Mouse (Mus musculus): ENCODE measurements around the gene Sez6l.

Sez6l gene

DNA sequence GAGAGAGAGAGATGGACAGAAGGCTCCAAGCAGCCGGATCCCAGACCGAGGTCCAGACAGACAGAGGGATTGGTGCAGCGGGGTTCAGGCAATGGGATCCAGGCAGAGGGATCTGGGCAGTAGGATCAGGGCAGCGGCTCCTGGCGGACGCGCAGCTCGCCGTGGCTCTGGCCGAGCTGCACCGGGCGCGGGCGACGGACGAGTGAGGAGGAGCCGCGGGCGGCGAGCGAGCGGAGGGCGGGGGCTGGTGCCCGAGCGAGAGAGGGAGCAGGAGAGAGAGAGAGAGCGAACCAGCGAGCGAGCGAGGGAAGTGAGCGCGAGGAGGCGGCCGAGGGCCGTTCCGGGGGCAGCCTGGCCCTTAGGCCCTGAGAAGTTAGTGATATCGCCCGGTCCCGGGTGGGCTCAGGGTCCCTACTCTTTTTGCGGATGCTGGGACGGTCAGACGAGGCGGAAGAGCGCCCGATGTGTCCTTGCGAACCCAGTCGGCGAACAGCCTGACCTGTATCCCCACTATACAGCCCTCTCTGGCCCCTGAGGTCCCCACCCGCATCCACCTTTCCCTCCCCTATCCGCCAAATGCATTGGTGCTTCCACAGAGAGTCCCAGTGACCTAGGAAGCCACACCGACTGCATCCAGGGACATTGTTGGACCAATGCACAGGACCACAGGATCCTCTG is at the start of gene Sez6l:
TSS of gene Sez6l (minus strand) at position 193 of the 678 bp plus-strand sequence.
- DNase-seq (ENCODE audit: low read depth), result no peak

DNA sequence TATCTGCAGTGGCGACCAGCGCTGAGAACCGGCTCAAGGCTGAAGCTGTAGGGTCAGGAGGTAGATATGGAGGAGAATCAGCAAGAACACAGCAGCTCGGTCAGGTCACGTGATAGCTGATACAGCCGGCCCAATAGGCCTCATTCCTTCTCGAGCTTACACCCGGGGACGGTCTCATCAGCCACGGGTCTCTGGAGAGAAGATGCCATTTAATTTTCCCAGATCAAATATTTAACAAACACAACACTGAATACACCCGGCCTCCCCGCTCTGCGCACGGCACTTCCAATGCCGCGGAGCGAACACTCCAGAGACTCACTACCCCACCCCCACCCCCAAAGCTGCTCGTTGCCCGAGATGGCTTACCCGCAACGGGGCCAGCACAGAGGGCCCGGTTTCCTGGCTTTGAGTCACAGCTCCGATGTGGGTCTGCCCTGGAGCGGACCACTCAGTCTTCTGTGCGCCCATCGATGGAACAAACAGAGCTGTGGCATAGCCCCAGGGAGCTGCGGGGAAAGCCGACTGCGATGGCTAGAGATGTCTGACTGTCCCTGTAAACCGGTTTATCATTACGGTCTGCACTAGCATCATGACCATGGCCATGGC is 48.7 kb upstream of the Sez6l start:
- DNase-seq (ENCODE audit: low read depth), result no peak

DNA sequence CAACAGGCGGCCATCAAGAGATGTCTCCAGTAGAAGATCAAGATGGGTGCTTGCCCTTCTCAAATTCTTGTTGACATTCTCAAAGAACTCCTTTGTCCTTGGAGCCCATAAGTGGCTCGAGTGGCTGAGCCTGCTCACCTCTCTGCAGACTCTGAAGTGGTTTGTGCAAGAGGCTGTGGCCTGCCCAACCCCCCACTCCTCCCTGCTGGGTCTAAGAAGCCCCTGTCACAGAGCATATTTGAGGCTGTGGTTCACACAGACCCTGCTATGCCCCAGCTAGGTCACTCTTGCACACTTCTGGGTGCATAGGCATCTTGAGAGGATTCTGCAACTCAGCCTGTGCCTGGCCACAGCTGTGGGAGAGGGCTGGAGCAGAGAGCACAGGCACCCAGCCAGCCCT is 46.0 kb upstream of the Sez6l start:
- DNase-seq (ENCODE audit: low read depth), result no peak

DNA sequence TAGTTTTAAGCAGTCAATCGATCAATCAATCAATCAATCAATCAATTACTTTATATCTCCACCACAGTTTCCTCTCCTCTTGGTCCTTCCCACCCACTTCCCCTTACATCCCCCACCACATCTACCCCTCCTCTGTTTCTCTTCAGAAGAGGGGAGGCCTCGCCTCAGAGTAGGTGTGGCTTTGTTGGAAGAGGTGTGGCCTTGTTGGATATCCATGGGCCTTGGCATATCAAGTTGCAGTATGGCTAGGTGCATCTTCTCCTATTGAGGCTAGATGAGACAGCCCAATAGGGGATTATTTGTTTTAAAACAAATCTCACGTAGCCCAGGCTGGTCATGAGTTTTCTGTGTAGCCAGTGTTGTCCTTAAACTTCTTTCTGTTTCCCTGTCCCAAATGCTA is 43.3 kb upstream of the Sez6l start:
- DNase-seq (ENCODE audit: low read depth), result no peak

DNA sequence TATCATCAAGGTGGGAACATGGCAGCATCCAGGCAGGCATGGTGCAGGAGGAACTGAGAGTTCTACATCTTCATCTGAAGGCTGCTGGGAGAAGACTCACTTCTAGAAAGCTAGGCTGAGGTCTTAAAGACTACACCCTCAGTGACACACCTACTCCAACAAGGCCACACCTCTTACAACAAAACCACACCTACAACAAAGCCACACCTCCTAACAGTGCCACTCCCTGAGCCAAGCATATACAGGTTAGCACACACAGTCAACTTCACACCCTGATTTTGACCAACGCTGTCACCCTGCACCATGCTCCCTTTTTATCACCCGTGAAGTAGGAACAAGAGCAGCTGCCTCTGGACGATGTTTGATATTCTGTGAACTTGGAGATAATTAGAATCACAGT is 42.4 kb upstream of the Sez6l start:
- DNase-seq (ENCODE audit: low read depth), result no peak

DNA sequence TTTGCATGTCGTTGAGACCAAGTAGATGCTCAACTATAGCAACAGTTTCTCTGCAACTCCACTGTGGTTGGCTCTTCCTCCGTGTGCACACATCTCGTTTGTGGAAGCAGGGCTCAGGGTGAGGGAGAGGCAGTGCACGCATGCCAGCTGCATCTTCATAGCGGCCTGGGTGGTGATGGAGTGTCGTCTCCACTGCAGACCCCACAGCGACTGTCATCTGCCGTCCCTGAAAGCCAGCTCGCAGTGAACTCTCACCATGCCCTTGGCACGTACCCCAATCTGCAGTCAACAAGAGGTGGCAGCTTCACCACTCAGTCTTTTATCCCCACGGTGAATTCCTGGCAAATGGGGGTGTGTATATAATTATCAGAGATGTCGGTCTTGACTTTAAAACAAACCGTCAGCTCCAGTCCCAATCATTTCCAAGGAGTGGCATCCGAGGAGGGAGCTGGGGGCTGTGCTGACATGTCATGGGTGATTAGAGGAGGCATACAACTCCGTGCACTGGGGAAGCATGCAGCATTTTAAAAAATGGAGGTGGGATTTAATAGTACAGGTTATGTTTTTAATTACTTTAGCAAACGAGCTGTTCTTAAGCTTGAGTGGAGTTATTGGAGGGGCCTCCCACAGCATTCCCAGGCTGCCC is 40.7 kb upstream of the Sez6l start:
- DNase-seq (ENCODE audit: low read depth), result no peak

DNA sequence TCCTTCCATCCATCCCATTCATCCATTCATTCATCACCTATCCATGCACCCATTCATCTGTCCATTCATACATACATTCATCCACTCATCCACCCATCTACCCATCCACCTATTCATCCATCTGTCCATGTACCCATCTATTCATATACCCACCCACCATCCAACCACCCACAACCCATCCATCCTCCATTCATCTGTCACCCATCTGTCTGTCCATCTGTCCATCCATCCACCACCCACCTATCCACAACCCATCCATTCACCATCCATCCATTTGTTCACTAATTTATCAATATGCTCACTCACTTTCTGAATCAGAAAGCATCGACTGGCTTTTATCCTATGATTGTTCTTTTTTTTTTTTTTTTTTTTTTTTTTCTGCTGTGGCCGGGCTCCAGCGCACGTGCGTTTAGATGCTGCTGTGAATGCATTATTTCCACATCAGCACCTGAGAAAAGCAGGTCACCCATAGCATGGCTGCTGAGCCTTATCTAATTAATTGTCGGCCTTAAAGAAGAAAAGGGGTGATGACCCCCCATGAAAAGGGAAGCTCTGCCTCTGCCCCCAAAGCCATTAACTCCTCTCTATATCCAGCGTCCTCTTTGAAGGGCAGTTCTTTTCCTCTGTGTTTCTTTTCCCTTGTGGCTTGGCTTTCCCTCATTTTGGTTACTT is 39.1 kb upstream of the Sez6l start:
- no peak for DNase-seq (ENCODE audit: low read depth)

DNA sequence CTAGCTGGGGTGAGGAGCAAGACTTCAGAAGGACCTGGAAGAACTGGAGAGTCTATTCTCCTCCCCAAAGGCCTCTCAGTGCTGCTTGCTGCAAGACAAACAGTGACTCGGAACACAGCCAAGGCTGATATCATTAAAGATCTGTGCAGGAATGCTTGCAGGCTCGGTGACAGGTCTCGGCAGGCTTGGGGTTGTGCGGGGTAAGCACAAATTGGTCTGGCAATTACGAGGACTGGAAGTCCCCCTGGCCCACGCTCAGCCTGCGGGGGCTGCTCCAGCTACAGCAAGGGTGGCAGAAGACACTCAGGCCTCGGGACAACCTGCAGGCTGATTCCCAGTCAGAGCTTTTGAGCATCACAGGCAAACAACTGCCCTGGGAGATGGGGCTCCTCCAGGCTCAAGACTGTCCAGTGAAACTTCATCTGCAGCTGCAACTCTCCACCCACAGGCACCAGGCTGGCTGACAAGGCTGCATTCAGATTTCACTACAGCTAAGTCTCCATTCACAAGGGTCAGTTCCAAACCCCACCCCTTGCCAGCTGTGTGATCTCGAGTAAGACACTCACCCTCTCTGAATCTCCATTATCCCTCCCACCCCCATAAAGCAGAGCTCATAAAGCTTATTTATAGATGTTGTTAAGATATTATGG is 31.0 kb upstream of the Sez6l start:
- DNase-seq (ENCODE audit: low read depth), result no peak

DNA sequence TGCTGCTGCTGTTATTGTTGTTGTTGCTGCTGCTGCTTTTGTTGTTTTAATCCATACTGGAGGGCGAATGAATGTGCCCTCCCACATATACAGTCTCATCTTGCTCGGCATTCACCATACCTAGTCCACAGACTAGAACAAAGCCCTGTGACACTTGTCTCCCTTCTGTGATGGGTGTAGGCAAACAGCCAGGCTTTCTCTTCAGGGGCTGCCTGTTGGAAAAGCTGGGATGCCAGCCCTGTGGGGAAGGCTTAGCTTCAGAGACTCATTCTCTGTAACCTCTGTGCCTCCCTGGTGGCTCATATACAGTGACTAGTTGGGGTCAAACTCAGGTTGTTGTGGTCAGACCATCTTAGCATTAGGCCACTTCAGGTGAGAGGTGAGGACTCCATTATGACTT is 30.1 kb upstream of the Sez6l start:
- DNase-seq (ENCODE audit: low read depth), result no peak

DNA sequence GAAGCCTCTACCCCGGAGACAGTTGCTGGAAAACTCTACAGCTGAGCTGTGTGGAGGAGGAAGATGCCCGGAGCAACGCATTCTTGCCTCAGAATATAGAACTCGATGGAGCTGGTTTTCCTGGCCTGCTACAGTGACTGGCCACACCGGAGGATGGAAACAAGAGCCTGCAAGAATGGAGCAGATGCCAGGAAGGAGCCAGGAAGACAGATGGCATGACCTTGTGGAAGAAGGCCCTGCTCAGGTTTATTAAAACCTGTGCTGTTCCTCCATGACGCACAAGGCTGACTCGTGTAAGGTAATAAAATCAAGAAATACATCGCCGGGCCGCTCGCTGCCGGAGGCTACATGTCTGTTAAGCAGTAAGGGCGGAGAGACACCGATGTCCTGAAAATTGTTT is 28.4 kb upstream of the Sez6l start:
- no peak for DNase-seq (ENCODE audit: low read depth)

DNA sequence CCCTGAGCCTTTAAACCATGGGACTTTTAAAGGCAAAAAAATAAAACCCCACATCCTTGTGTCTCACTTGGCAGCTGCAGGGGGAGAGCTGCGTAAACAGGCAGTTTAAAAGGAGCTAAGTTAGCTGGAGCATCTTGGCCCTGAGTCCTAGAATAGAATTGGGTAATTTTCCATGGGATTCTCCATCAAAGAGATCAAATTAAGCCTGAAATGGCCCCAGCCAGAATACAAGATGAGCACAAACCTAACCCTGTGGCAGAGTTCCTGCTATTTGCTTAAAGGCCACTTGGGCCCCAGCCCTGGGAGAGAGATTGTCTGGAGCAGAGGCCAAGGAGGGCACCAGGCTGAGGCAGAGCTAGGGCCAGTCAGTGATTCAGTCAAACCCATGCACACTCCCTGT is 27.3 kb upstream of the Sez6l start:
- DNase-seq (ENCODE audit: low read depth), result no peak

DNA sequence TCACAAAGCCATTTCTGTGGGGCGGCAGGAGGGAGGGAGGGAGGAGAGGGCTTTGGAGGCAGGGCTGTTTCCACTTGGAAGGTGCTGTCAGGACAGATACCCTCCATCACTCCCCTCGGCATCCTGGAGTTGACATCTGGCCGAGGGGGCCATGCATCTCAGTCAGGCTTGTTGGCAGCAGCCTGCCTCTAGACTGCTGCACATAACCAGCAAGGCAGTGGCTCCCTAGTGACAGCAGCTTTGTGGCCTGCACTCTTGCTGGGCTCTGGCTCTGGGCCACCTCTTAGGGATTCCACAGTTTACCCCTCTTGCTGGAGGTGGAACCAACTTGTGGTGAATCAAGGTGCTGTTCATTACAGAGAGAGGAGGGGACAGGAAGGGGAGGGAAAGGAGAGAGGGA is 26.6 kb upstream of the Sez6l start:
- DNase-seq (ENCODE audit: low read depth), result no peak

DNA sequence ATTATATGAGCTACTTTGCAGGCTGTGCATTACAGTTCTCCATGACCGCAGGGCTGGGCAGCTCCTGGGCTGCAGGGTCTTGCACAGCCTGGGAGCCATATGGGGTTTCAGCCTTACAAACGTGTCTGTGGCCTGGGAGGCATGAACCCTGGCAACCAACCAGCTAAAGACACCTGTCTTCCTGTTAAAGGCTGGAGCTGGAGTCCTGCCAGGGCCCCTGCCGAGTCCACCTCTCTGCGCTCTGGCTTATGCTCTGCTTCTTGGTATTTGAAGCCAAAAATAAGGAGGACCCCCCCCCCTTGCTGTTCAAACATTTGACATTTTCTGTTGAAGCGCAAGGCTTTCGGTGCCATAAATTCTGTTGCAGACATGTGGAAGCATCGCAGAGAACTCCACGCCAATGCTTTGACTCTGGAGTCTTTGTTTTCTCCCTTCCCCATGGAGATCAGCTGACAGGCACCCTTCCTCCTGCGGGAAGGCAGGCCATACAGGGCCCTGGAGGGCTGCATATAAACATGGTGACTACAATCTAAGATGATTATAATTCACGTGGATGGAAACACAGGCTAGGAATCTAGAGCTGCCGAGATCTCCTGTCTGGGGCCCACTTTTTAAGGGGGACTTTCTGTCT is 23.4 kb upstream of the Sez6l start:
- no peak for DNase-seq (ENCODE audit: low read depth)

DNA sequence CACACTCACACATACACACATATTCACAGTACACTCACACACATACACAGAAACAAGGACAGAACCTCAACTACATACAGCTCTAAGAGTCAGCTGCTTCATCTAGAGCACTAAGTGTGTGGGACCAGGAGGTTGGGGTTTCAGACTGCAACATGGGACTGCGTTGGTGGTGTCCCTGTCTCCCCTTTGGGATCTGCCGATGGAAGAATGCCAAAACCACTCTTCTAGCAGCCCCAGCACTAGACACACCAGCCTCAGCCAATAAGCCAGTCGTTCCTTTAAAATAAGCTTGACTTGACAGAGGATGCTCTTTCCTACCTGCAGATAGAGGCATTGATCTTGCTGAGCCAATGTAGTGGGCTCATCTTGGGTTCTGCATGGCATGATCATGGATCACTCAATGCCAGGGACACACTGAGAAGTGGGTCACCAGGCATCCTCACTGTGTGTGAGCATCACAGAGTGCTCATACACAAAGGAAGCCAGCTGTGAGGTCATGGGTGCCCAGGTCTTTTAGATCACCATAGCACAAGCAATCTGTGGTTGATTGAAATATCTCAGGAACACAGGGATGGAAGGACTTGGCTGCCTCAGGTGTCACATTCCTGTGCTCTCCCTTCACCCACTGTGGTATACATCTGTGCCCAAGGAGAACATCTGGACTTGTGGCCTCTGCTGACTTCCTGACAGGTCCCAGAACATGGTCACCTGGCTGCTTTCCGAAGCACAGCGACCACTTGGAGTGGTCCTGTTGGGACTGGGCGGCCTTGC is 22.7 kb upstream of the Sez6l start:
- DNase-seq (ENCODE audit: low read depth), result no peak

DNA sequence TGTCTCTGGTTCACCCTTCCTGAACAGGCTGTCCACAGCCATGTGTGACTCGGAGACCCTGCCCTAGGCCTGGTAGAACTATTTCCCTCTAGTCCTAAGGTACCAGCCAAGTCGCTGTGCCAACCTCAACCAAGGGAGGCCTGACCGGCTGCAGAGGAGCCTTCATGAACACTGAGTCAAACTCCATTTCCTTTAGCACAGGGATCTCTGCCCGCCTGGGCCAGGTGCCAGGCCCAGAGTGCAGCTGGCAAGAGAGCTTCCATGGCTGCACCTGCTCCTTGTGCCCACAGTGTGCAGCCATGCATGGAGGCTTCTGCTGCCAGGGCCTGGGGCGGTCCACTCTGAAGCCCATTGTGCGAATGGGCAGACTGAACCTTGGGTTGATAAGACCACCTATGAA is 20.9 kb upstream of the Sez6l start:
- no peak for DNase-seq (ENCODE audit: low read depth)

DNA sequence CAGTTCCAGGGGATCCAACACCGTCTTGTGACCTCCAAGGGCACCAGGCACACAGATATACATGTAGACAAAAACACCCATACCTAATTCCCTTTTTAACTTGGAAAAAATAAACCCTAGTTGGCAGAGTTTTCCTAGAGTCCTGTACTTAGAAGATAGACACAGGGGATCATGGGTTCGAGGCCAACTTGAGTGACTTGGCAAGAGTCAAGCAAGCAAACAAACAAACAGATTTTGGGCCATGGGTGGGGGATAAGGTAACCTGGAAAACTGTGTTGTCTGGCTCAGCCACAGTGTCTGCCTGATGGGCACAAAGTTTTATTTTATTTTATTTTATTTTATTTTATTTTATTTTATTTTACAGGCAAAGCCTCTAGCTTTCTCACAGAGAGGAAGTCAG is 20.3 kb upstream of the Sez6l start:
- no peak for DNase-seq (ENCODE audit: low read depth)

DNA sequence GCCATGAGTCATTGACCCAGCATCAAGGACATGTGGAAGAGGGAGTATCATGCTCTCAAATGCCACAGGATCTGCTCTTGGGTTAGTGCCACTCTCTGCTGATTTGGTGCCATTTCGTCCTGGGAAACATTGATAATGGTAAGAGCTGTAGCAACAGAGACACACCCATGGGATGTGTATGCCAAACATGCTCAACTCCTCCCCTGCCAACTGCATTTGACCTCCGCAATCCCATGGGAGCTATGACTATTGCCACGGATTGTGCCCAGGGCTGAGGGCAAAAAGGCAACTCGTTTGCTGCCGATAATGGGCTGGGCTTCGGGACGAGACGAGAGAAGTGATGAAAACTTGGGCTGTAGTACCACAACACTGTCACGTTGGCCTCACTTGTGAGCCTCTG is 19.7 kb upstream of the Sez6l start:
- no peak for DNase-seq (ENCODE audit: low read depth)

DNA sequence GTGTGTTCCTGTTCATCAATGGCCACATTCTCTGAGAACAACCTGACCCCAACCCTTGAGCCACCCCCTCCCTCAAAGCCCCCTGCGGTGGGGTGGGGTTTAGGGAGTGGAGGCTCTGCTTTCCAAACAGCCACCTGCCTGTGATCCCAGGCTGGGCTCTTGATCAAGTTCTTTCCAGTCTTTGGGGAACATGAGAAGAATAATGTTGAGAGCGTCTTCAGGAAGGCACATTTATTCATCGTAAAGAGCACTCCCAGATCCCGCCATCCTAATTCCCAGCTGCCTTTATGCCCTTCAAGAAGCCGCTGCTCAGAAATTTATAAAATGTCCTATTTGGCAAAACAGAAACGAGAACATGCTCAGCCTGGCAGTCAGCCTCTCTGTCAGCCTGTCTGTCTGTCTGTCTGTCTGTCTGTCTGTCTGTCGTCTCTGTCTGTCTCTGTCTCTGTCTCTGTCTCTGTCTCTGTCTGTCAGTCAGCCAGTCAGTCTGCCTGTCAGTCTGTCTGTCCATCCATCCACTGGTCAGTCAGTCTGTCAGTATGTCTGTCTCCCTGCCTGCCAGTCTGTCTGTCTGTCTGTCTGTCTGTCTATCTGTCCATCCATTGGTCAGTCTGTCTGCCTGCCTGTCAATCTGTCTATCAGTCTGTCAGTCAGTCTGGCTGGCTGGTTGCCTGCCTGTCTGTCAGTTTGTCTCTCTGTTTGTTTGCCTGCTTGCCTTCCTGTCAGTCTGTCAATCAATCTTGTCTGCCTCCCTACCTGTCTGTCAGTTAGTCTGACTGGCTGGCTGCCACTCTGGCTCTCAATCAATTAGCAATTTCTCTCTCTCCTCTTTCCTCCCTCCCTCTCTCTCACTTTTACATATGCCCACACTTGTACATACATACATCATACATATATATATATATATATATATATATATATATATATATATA is 19.0 kb upstream of the Sez6l start:
- DNase-seq (ENCODE audit: low read depth), result no peak

DNA sequence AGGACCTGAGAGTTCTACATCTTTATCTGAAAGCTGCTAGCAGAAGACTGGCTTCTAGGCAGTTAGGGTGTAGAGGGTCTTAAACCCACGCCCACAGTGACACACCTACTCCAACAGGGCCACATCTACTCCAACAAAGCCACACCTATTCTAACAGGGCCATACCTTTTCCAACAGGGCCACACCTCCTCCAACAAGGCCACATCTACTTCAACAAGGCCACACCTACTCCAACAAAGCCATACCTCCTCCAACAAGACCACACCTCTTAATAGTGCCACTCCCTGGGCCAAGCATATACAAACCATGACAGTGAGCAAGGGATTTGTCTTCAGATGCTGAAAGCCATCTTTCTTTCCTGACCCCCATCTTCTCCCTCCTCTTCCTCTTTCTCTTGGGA is 14.7 kb upstream of the Sez6l start:
- DNase-seq (ENCODE audit: low read depth), result no peak

DNA sequence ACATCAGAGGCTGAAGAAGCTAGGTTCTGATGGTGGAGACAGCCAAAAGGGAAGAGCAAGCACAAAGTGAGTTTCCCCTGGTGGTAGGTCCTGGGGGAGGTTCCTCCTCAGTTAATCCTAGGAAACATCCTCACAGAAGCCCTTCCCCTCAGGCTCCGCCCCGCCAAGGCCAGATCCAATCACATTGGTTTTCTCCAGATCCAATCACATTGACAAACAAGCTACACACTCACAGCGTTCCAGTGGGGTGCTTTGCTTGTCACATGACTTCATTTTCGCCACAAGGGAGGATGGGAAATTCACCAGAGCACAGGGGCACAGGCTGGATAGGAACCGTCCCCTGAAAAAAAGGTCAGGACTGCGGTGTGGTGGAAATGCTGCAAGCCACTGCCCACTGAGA is 9.1 kb upstream of the Sez6l start:
- no peak for DNase-seq (ENCODE audit: low read depth)
